Mouse (Mus musculus): ENCODE measurements around the gene Commd8.

GRCm38 (mm10) chr5:72202016-72202415 is 34.0 kb upstream of the Commd8 start:
- TF ChIP-seq CTCF (IDR thresholded peaks at IDR 0.05; ENCODE audit: low read depth) (no peak), EP300 (IDR thresholded peaks at IDR 0.05; ENCODE audit: low read depth) (no peak)

Measured in liver, postnatal 0 days (tissue).